Mouse (Mus musculus) kidney, embryonic 14.5 days (tissue): ENCODE measurements around the gene Hs3st1. TPM values are rescaled to one million over a fixed set of nuclear protein-coding genes. Genes with fewer than 3 reads are reported as not detected.

Experiments used
- ATAC-seq: fragments of 200-750 bp; cut with Nextera tagmentation; 2 replicates; pipeline ENCODE4 v1.8.0; 2017; ENCODE audit warnings: moderate number of reproducible peaks, mild to moderate bottlenecking, moderate TSS enrichment, moderate library complexity; ENCODE audit not compliant: low FRiP score, low TSS enrichment
- H3K27ac ChIP-seq: fragments of 300-500 bp; sonication (generic); 2 replicates; pipeline ENCODE4 v1.5.1; 2014; ENCODE audit warnings: low read depth, mild to moderate bottlenecking, low read length, moderate library complexity, mixed read lengths
- H3K27me3 ChIP-seq: fragments of 300-500 bp; sonication (generic); 2 replicates; pipeline ENCODE4 v1.6.1; 2014; ENCODE audit warnings: mild to moderate bottlenecking, low read length; ENCODE audit not compliant: control insufficient read depth, insufficient read depth
- H3K36me3 ChIP-seq: fragments of 300-500 bp; sonication (generic); 2 replicates; pipeline ENCODE4 v1.6.1; 2014; ENCODE audit warnings: low read length, mixed read lengths; ENCODE audit not compliant: control insufficient read depth, insufficient read depth
- H3K4me1 ChIP-seq: fragments of 300-500 bp; sonication (generic); 2 replicates; pipeline ENCODE4 v1.6.1; 2014; ENCODE audit warnings: low read length, mixed read lengths; ENCODE audit not compliant: control insufficient read depth, insufficient read depth
- H3K4me2 ChIP-seq: fragments of 300-500 bp; sonication (generic); replicated peaks from 2 replicates; pipeline ENCODE4 v1.6.1; 2014; ENCODE audit warnings: low read depth, mild to moderate bottlenecking, low read length
- H3K4me3 ChIP-seq: fragments of 300-500 bp; sonication (generic); 2 replicates; pipeline ENCODE4 v1.5.1; 2014; ENCODE audit warnings: mild to moderate bottlenecking, low read length
- H3K9ac ChIP-seq: fragments of 300-500 bp; sonication (generic); 2 replicates; pipeline ENCODE4 v1.6.1; 2014; ENCODE audit warnings: low read depth, mild to moderate bottlenecking, low read length, moderate library complexity
- H3K9me3 ChIP-seq: fragments of 300-500 bp; sonication (generic); 2 replicates; pipeline ENCODE4 v1.6.1; 2016; ENCODE audit warnings: low read length; ENCODE audit not compliant: control insufficient read depth
- WGBS: fragments of 180-500 bp; shearing (Covaris S2); extraction: QIAGEN DNeasy Blood & Tissue Kit; methylation state at CpG from one replicate; pipeline ENCODE4 v1.1.7; 2014; 5-methylcytosine and 5-hydroxymethylcytosine counted together
- polyA plus RNA-seq: library from polyadenylated mRNA; unstranded; fragments of >200 nt; fragmentation: Nextera tagmentation; extraction: Ambion mirVana; gene quantifications from 2 replicates; pipeline ENCODE4 v1.2.1, GENCODE M21; 2014

Gene Hs3st1
- polyA plus RNA-seq, 1 experiment from 2014 or later, result 4.0 TPM

- no peak overlapping the region for H3K4me2 ChIP-seq
- H3K27ac ChIP-seq, result no peak overlapping the region
- H3K4me3 ChIP-seq, result no peak overlapping the region
- no peaks in the 10 kb centered on the region for H3K27me3 ChIP-seq
- H3K36me3 ChIP-seq, result no peaks in the 10 kb centered on the region
- no peak for ATAC-seq
- no peaks in the 10 kb centered on the region for H3K9me3 ChIP-seq
- H3K4me1 ChIP-seq, result no peaks in the 10 kb centered on the region
- no peak overlapping the region for H3K9ac ChIP-seq
- WGBS, result 90% methylated on average over 2 of the region's 2 CpGs
These were observed 137.8 kb downstream of the Hs3st1 start for GRCm38 (mm10) chr5:39617354-39617977.

- ATAC-seq, result no peak
- Histone ChIP-seq H3K36me3 (no peaks in the 10 kb centered on the region), H3K9me3 (no peaks in the 10 kb centered on the region), H3K27me3 (no peaks in the 10 kb centered on the region), H3K27ac (no peak overlapping the region), H3K4me1 (no peaks in the 10 kb centered on the region), H3K4me2 (no peak overlapping the region), H3K9ac (no peak overlapping the region), H3K4me3 (no peak overlapping the region)
- 96% methylated on average over 7 of the region's 7 CpGs for WGBS
These were observed 140.1 kb downstream of the Hs3st1 start for GRCm38 (mm10) chr5:39615202-39615601.

DNA sequence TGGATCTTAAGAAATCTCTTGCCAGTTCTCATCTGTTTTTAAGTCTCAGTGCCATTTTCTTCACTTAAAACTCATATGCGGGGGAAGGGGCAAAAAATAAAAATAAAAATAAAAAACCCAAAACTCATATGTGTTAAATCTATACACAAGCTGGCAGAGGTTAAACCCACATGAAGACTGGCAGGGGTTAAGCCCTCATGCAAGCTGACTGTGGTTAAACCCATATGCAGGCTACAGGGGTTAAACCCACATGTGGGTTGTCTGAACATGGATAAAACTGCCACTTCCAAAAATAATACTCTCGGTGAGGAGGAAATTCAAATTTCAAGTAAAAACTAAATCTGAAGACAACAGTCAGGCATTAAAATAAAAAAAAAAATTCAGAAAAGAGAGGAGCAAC lies 141.7 kb downstream of the Hs3st1 start:
- WGBS, result 79% methylated on average over 2 of the region's 2 CpGs
- H3K27ac ChIP-seq, result no peak overlapping the region
- no peak overlapping the region for H3K9ac ChIP-seq
- no peak overlapping the region for H3K4me3 ChIP-seq
- no peak for ATAC-seq
- no peaks in the 10 kb centered on the region for H3K9me3 ChIP-seq
- H3K4me1 ChIP-seq, result no peaks in the 10 kb centered on the region
- no peak overlapping the region for H3K4me2 ChIP-seq
- H3K36me3 ChIP-seq, result no peaks in the 10 kb centered on the region
- no peaks in the 10 kb centered on the region for H3K27me3 ChIP-seq

- ATAC-seq, result no peak
- no peaks in the 10 kb centered on the region for H3K36me3 ChIP-seq
- no peak overlapping the region for H3K9ac ChIP-seq
- H3K27me3 ChIP-seq, result no peaks in the 10 kb centered on the region
- no peaks in the 10 kb centered on the region for H3K9me3 ChIP-seq
- no peaks in the 10 kb centered on the region for H3K4me1 ChIP-seq
- WGBS, result 55% methylated on average over 2 of the region's 2 CpGs
- H3K4me3 ChIP-seq, result no peak overlapping the region
- H3K4me2 ChIP-seq, result no peak overlapping the region
- H3K27ac ChIP-seq, result no peak overlapping the region
These were observed 143.0 kb downstream of the Hs3st1 start for GRCm38 (mm10) chr5:39612240-39612639.

GRCm38 (mm10) chr5:39608260-39608659 lies 147.0 kb downstream of the Hs3st1 start:
- H3K4me1 ChIP-seq, result no peaks in the 10 kb centered on the region
- no peaks in the 10 kb centered on the region for H3K27me3 ChIP-seq
- H3K36me3 ChIP-seq, result no peaks in the 10 kb centered on the region
- H3K9me3 ChIP-seq, result no peaks in the 10 kb centered on the region
- H3K9ac ChIP-seq, result no peak overlapping the region
- H3K4me2 ChIP-seq, result no peak overlapping the region
- no peak for ATAC-seq
- H3K27ac ChIP-seq, result no peak overlapping the region
- WGBS, result 69% methylated on average over 1 of the region's 1 CpGs
- no peak overlapping the region for H3K4me3 ChIP-seq

- Histone ChIP-seq H3K9ac (no peak overlapping the region), H3K4me2 (no peak overlapping the region), H3K9me3 (no peaks in the 10 kb centered on the region), H3K4me3 (no peak overlapping the region), H3K27me3 (no peaks in the 10 kb centered on the region), H3K4me1 (no peaks in the 10 kb centered on the region), H3K36me3 (no peaks in the 10 kb centered on the region), H3K27ac (no peak overlapping the region)
- no peak for ATAC-seq
- 84% methylated on average over 2 of the region's 2 CpGs for WGBS
These were observed 160.5 kb downstream of the Hs3st1 start for GRCm38 (mm10) chr5:39594737-39595136.
